Mouse (Mus musculus) left cerebral cortex, postnatal 25 days (tissue): ENCODE measurements at regions not wholly inside any gene's neighbourhood (a gene's known extent, or its start where the extent isn't known, plus 50 kb on each side); places are given as distances from the start of the nearest gene placed in this dataset.

Source experiments
- DNase-seq, 2 experiments: peaks; one replicate each; pipeline ENCODE4 v3.0.0; 2022; ENCODE audit warnings: low spot score in 2 of 2, mixed read lengths in 1 of 2
- intact Hi-C: fragments of 180-260 bp; cut with DNase I; formaldehyde crosslinking; loops from one replicate; pipeline ENCODE4 v1.15.1; 2025

- intact Hi-C loops: no loop called here
- no peak for DNase-seq
Measured at GRCm38 (mm10) chr2:137654296-137654695, 537.9 kb upstream of the Jag1 start.

DNA sequence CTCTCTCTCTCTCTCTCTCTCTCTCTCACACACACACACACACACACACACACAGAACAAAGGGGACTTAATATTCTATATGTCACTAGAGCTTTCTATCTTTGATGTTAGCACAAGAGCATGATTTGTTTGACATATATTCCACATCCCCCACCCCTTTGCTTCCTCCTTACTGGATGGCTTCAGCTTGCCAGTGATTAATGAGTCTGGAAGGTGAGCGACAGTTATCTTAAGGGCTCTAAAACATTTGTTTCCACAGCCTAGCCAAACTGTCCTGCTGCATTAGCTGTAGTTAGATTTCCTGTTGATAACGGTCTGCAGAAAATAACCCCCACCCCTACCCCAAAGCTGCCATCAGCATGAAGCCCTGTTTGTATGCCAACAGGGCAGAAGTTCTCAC, 527.7 kb upstream of the Jag1 start:
- DNase-seq: no peak
- intact Hi-C loops: no loop called here

GRCm38 (mm10) chr2:137643269-137644055, 527.0 kb upstream of the Jag1 start:
- intact Hi-C loops: no loop called here
- no peak for DNase-seq

GRCm38 (mm10) chr2:137635019-137635621, 518.7 kb upstream of the Jag1 start:
- no peak for DNase-seq
- intact Hi-C loops: no loop called here

- intact Hi-C loops: loop anchor here (5.0 kb wide), 1 partner anchor 91 kb away; no protein-coding TSS in a partner anchor
- DNase-seq: peak; percentile 28 to 68
Measured at GRCm38 (mm10) chr2:137616637-137617036, 500.2 kb upstream of the Jag1 start.

- intact Hi-C loops: no loop called here
Measured at GRCm38 (mm10) chr2:137613791-137614190, 497.3 kb upstream of the Jag1 start.

DNA sequence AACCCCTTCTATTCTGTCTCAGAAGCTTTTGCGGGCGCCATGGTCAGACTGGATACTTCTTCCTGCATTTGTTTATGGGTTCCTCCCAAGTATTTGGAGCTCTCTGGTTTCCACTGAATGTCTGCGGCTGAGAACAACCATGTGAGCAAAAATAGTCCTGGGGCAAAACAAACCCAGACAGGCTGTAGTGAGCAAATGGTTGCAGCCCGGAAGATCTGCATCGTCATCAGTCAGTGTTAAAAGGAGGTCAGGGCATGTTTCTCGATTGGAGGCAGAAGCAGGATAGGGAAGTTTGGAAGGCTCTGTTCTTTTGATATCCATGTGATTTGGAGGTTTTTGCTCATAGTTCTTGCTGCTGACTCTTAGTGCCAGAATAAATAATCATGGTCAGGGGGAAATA, 492.1 kb upstream of the Jag1 start:
- intact Hi-C loops: no loop called here
- DNase-seq: no peak

More at GRCm38 (mm10) chr2:137613791-137614190, 497.3 kb upstream of the Jag1 start:
- no peak for DNase-seq

- intact Hi-C loops: no loop called here
- DNase-seq: peak in 1 of 2 experiments; percentile 14
Measured at GRCm38 (mm10) chr2:137598136-137598535, 481.7 kb upstream of the Jag1 start.

DNA sequence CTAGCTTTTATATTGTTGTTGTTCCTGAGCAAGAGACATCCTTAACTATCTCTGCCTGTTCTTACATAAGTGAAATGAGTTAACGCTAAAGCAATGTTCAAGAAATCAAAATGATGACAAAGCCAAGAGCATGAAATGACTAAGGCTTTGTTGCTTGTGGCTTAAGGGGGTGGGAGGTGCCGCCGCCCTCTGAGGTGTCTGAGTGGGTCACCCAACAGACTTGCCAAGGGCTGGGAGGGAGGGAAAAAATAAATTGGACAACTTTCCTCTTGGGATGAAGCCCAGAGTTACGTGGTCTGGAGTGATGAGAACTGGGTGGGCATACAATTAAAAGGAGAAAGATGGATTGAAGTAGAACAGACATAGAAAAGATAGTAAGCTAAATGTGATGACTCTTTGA, 478.1 kb upstream of the Jag1 start:
- intact Hi-C loops: no loop called here
- no peak for DNase-seq

DNA sequence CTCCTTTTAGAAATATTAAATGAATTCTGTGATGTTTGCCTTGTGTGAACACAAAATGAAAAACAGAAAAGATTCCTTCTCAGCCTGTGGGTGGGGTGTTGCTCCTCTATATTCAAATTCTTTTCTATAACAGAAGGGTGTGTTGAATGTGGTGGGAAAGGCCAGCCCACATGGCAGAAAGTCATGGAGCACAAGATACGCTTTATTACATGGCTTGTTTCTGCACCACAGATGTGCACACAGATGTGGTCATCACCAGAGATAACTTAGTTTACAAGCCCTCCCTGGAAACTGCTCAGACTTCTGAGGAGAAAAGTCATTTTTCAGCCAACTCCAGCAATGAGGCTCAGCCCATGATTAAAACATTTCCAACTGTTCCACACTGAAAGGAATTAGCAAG, 475.1 kb upstream of the Jag1 start:
- DNase-seq: no peak
- intact Hi-C loops: no loop called here

DNA sequence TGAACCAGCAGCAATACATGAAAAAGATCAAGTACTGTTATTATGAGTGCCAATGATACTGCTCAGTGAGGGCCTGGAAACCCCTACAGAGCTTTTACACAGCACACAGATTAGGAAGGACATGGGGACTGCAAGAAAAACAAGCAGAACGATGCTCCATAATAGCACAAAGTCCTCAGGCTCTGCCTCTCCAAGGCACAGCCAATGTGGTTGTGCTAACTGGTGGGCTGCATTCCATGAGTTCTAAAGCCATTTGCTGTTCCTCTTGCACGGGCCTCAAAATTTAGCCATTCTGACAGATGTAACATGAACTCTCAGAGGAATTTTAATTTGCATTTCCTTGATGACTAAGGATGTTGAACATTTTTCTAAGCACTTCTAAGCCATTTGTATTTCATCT, 465.0 kb upstream of the Jag1 start:
- no peak for DNase-seq
- intact Hi-C loops: no loop called here

DNA sequence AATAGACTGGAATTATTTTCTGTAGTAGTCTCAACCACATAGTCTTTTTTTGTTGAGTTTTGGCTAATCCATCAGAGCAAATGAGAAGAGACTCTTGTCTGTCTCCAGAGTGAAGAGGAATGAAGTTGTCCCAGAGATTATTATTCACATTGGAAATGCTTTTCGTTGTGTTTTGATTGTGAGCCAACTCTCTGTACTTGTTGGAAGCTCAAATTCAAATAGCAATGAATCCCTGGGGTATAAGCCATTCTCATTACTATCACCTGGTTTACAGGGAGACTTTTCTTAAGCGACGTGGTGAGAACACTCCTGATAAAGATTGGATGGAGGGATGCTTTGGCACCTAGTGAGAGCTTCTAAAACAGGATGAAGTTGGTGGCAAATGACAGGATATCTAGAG, 459.3 kb upstream of the Jag1 start:
- DNase-seq: no peak
- intact Hi-C loops: no loop called here

DNA sequence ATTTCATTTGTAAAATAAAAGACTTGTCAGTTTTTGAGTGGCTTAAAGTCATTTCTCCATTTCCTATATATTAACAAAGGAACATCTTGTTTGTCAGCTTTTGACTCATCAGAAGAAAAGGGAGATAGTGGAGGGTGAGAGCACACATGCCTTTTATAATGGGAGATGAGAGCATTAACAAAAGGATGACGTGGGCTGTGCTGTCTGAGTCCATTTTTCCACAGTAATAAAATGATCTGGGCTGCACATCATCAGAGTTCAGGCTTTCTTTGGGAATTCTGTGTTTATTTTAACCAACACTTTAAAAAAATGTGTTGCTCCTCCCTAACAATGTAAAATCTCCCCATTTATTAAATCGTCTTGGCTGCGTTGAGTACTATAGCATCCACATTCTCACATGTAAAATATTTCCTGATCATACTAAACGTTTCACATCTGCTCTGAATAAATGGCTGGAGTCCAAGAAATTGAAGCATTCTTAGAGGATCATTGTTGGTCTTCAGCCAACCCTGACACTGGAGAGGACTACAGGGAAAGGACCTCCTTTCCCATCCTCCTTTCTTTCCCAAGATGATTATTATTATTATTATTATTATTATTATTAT, 458.5 kb upstream of the Jag1 start:
- DNase-seq: no peak
- intact Hi-C loops: no loop called here

DNA sequence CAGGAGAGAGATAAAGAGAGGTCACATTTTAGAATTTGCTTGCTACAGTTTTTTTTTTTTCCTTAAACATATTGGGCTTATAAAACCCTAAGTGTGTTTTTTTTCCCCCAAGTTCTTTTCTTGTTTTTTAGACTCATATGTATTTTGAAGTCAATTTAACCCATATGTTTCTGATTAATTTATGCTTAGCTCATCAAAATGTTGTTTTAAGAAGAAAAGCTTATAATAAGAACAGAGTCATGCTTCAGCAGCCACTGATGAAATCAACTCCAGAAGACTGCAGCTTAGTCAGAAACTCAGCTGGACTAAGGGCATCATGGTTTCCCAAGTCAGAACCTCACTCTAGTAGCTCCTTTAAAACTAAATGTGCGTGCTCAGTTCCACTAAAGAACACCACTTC, 454.7 kb upstream of the Jag1 start:
- no peak for DNase-seq
- intact Hi-C loops: no loop called here

- intact Hi-C loops: no loop called here
- no peak for DNase-seq
Measured at GRCm38 (mm10) chr2:137566619-137567018, 450.2 kb upstream of the Jag1 start.

GRCm38 (mm10) chr2:137564064-137564624, 447.7 kb upstream of the Jag1 start:
- DNase-seq: peak in 1 of 2 experiments; percentile 8
- intact Hi-C loops: no loop called here

- intact Hi-C loops: no loop called here
- no peak for DNase-seq
Measured at GRCm38 (mm10) chr2:137560366-137560765, 443.9 kb upstream of the Jag1 start.

DNA sequence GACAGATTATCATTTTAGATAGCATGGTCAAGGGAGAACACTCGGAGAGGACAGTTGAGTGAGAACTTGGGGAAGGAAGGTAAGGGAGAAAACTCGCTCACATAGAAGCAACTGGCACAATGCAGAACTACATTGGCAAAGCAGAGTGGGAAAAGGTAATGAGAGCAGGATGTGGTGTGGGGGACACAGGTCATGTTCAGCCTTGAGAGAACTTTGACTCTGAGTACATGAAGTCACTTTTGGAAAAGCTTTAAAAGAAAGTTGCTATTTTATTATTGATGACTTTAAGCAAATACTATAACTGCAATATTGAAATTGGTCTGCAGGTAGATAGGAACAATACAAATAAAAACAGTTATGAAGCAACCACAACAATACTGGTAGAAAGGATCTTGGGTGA, 437.4 kb upstream of the Jag1 start:
- intact Hi-C loops: no loop called here
- no peak for DNase-seq

DNA sequence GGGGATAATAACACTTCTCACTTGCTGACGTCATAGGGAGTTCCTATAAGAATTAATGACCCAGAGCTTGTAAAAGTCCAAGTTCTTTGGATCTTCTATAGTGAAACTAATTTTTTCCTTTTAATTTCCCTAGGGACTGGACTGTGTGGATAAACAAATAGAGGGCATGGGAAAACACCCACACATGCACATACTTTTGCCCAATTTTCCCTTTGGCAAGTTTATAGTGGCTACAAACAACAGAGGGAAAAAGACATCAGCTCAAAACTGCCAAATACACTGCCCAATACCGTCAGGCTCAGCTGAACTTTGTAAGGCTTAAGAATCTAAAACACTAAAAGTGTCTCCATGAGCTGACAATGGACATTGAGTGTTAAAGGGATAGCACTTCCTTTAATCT, 420.1 kb upstream of the Jag1 start:
- no peak for DNase-seq
- intact Hi-C loops: no loop called here

DNA sequence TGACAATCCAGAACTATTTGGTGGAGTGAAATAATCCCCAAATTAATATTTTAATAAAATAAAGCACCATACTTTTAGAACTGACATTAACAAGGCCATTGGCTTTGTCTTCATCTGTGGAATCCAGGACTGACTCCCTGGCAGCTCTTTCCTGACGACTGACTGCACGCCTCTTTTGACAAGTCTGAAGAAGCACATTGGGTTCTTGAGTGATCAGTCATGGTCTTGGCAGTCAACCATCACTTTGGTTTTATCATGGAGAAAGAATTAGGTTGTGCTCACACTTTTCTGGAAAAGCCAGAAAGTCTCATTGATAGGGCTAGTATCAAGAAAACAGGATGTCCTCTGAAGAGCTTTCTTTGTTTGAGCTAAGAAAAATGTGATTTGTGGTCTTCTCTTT, 399.8 kb upstream of the Jag1 start:
- intact Hi-C loops: no loop called here

DNA sequence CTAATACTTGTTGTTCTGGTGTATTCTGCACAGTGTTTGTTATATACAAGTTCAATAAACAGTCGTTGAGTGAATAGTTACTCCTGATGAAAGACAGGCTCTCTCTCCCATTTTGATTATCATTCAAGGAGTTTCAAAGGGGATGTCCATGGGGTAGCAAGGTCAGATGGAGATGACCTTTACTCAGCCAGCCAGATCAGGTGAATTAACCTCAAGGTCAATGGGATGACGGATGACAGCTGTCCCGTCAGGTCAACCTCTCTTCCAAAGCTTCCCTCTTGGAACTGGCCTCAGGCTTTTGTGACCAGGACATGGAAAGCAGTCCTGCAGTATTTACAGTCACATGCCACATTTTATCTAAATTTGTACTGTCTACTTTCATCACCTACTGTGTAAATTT, 398.6 kb upstream of the Jag1 start:
- intact Hi-C loops: no loop called here
- no peak for DNase-seq

More for the DNA sequence above, 399.8 kb upstream of the Jag1 start:
- no peak for DNase-seq
